Mouse (Mus musculus) layer of hippocampus, postnatal 14 days (tissue): ENCODE measurements around the gene Stau1. TPM values are rescaled to one million over a fixed set of nuclear protein-coding genes. Genes with fewer than 3 reads are reported as not detected.

Experiments
- DNase-seq, 2 experiments: peaks; one replicate each; pipeline ENCODE4 v3.0.0; 2021 to 2022; ENCODE audit warnings: low spot score in 2 of 2, mixed read lengths in 1 of 2
- total RNA-seq, 2 experiments: library from RNA; stranded (reverse); gene quantifications; 2 replicates each; pipeline ENCODE4 v1.2.3; 2021

Stau1 gene
- total RNA-seq, 2 experiments from 2014 or later, result 69.5 to 70.3 TPM

DNA sequence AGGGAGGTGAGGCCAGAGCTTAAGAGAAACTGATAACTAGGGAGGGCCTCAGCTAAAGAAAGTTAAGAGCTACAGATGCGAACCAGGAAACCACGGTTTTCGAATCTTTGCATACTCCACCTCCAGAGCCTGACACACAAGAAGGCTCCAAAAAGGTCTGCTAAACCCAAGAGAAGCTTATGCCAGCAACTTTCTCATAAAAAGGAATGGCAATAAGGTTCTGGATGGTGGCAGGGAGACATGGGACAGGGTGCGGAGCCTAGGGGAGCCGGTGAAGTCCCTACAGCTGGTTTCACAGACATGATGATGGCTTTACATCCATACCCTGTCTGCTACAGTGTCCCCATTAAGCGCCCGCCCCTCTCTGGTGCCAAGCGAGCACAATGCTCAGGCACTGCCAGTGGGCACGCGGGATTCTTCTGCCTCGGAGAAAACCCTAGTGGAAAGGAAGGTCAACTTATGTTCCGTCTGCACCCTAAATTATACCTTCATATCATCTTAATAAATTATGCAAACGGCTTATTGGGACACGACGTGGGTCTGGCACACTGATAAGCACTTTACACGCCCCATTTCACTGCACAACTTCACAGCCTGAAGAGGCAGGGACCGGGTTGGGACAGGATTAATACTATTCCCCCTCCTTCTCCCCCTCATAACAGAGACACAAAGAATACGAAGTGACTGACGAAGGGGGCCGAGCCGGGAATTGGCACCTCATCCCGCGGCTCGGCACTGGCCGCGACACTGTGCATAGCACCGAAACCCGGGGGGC is 891 bp downstream of the Stau1 start:
- peak; percentile 31 to 37 for DNase-seq

DNA sequence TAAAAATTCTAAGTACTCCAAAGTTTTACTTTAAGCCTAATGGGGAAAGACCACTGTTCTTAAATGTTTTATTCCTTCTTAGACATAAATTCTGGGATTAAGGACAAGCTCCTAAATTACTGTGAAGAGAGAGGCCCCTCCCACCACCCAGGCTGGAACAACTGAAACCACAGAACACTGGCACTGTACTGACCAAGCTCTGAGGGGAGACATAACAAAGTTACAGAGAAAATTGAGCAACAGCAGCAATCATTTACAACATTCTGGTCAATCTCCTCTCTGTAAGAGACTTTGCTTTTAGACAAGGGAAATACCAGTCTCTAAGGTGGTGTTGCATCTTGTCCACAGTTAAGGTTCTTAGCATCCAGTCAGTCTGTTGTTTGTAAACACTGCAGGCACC is 4.2 kb downstream of the Stau1 start:
- no peak for DNase-seq

DNA sequence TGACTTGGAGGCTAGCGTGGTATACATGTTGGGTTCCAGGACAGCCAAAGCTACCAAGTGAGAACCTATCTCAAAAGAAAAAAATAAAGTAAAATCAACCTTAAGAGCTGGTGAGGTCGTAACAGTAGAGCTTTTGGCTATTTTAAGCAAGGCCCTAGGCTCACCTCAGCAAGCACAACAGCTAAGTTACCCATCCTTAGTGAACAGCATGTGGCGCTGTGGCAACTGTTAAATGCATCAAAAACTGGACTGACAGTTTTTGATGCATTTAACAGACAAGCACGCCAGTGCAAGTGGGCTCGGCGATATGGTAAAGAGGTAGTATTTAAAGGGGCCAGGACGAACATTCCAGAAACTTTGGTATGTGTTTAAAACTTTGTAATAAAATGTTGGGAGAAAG is 5.2 kb downstream of the Stau1 start:
- DNase-seq, result no peak

DNA sequence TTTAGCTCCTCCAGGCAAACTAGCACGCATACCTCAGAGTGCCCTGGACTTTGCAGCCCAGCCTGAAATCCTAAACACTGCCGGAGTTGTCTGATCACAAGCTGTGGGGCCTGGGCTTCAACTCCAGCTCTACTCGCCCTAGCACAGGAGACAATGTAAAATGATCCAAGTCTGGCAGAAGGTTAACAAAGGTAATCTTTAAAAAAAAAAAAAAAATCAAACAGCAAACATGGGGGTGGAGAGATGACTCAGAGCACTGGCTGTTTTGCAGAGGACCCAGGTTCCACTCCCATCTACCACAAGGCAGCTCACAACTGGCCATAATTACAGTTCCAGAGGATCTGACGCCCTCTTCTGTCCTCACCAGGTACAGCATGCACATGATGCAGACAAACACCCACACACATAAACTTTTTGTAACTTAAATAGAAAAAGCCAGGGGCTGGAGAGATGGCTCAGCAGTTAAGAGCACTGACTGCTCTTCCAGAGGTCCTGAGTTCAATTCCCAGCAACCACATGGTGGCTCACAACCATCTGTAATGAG is 12.7 kb downstream of the Stau1 start:
- no peak for DNase-seq

DNA sequence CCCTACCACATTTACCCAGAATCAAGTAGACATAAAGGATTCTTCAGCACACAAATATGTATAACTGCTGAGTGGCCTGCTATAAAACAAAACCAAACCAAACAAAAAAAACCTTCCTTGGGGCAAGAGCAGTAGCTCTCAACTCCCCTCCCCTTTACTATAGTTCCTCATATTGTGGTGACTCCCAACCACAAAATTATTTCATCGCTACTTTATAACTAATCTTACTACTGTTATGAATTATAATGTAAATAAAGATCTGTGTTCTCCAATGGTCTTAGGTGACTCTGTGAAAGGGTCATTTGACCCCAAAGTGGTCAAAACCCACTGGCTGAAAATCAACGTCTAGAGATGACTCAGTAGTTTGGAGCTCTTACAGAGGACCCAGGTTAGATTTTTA is 15.9 kb downstream of the Stau1 start:
- no peak for DNase-seq

- DNase-seq, result no peak
Observed at GRCm38 (mm10) chr2:166977490-166977889, 18.6 kb downstream of the Stau1 start.

GRCm38 (mm10) chr2:166976356-166976755 is 19.7 kb downstream of the Stau1 start:
- no peak for DNase-seq

- DNase-seq, result no peak
Observed at GRCm38 (mm10) chr2:166974177-166974872, 21.8 kb downstream of the Stau1 start.

GRCm38 (mm10) chr2:166973153-166973552 is 22.9 kb downstream of the Stau1 start:
- no peak for DNase-seq

GRCm38 (mm10) chr2:166964773-166965172 is 31.3 kb downstream of the Stau1 start:
- DNase-seq, result no peak

DNA sequence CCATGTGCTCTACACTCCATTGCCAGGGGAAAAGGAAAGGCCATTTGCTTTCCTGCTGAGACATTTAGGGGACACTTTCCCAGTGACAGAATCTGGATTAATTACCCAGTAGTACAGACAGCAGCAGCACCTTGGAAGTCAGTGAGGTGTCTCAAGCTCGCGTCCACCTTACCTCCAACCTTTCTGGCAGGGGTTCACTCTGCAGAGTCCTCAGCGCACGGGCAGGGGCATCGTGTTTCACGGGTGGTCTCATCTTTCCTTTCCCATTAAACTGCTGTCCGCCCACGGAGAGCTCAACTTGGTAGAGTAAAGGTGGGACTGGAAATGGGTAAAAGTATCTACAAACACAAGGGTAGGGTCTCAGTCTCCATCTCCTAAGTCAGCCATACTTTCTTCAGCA is 32.8 kb downstream of the Stau1 start:
- DNase-seq, result no peak

- no peak for DNase-seq
Observed at GRCm38 (mm10) chr2:166960648-166961330, 35.3 kb downstream of the Stau1 start.

GRCm38 (mm10) chr2:166956805-166957204 is 39.3 kb downstream of the Stau1 start:
- peak; percentile 31 to 80 for DNase-seq

GRCm38 (mm10) chr2:166952151-166952550 is 43.9 kb downstream of the Stau1 start:
- no peak for DNase-seq

GRCm38 (mm10) chr2:166950853-166951648 is 45.0 kb downstream of the Stau1 start:
- peak; percentile 24 to 42 for DNase-seq

- no peak for DNase-seq
Observed at GRCm38 (mm10) chr2:166948936-166949335, 47.2 kb downstream of the Stau1 start.

DNA sequence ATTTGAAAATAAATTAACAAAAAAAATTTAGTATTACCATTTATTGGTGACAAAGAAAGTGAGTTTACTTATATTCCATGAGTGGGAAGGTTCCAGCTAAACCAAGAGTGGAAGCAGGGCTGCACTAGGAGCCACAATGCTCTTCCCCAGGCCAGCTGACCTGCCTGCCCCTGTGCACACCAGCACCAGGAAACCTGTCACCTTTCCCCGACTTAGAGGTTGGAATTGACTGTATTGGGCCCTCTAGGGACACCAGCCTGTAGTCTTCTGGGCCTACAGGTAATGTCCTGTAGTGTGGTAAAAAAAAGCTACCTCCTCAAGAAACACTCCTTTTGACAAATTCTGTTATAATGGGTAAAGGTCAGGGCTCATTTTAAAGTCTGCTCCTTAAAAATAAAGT is 47.9 kb downstream of the Stau1 start:
- no peak for DNase-seq

- DNase-seq, result no peak
Observed at GRCm38 (mm10) chr2:166945456-166945855, 50.6 kb downstream of the Stau1 start.

DNA sequence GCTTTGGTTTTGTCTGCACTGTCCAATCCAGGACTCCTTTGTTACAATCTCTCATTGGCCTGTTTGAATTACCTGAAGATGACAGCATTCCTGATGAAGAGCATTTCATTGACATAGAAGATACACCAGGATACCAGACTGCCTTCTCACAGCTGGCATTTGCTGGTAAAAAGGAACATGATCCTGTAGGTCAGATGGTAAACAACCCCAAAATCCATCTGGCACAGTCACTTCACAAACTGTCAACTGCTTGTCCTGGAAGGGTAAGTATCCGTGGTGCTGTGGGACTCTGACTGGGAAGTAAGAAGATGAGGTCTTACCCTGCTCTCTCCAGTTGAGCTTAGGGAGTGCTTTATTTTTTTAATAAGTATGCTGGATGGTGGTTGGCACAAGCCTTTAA is 51.8 kb downstream of the Stau1 start:
- DNase-seq, result no peak

GRCm38 (mm10) chr2:166943146-166943545 is 53.0 kb downstream of the Stau1 start:
- DNase-seq, result no peak

- no peak for DNase-seq
Observed at GRCm38 (mm10) chr2:166936166-166936565, 59.9 kb downstream of the Stau1 start.
